Mouse (Mus musculus) lung, embryonic 15.5 days (tissue): ENCODE results near the gene Tchhl1. TPM values are rescaled to one million over a fixed set of nuclear protein-coding genes. Genes with fewer than 3 reads are reported as not detected.

Source experiments
- microRNA-seq: library from miRNA; unstranded; fragments of <30 nt; microRNA quantifications from one replicate; pipeline ENCODE4, GENCODE M21; 2016
- polyA plus RNA-seq: library from polyadenylated mRNA; unstranded; fragments of >200 nt; fragmentation: Nextera tagmentation; extraction: Ambion mirVana; gene quantifications from 2 replicates; pipeline ENCODE4 v1.2.1, GENCODE M21; 2015

Gene Tchhl1
- polyA plus RNA-seq, 1 experiment from 2014 or later = not detected

Small RNA genes lying within 50 kb of the gene (microRNA-seq; reads per million reads assigned to microRNA genes)
- not detected for gene Gm22752

Other genes starting within 250 kb of the Tchhl1 start
- gene Flg, start 195.2 kb upstream of the Tchhl1 start, polyA plus RNA-seq = not detected in 2 replicates
- 0.05 TPM in 1 of 2 replicates, not detected in the other for gene Hrnr, start 149.0 kb upstream of the Tchhl1 start, polyA plus RNA-seq
- gene Rptn, start 75.1 kb upstream of the Tchhl1 start, polyA plus RNA-seq = not detected in 2 replicates
- gene Tchh, start 26.4 kb upstream of the Tchhl1 start, polyA plus RNA-seq = 2.3 and 3.3 TPM in 2 replicates
- gene S100a11, start 51.7 kb downstream of the Tchhl1 start, polyA plus RNA-seq = 1,226 and 1,272 TPM in 2 replicates
- 277 and 280 TPM in 2 replicates for gene S100a10, start 86.3 kb downstream of the Tchhl1 start, polyA plus RNA-seq
- not detected in 2 replicates for gene Tdpoz2, start 183.9 kb downstream of the Tchhl1 start, polyA plus RNA-seq
- not detected in 2 replicates for gene Tdpoz1, start 207.6 kb downstream of the Tchhl1 start, polyA plus RNA-seq
- gene Gm37596, start 224.3 kb downstream of the Tchhl1 start, polyA plus RNA-seq = not detected in 2 replicates